Mouse (Mus musculus) thymus, adult 2 months (tissue): ENCODE data around the gene Steap3.

Experiments used
- CTCF ChIP-seq: fragments of 200-500 bp; IDR thresholded peaks from 2 replicates; pipeline ENCODE4 v1.5.1; 2012; ENCODE audit warnings: mild to moderate bottlenecking, control low read depth, low read length, moderate library complexity, borderline replicate concordance; ENCODE audit not compliant: control insufficient read depth, poor library complexity, insufficient read depth; ENCODE audit errors: extremely low read depth
- POLR2A ChIP-seq: fragments of 200-500 bp; IDR thresholded peaks from 2 replicates; pipeline ENCODE4 v1.6.1; 2012; ENCODE audit warnings: mild to moderate bottlenecking, low read length, control low read depth, moderate library complexity; ENCODE audit not compliant: control insufficient read depth, poor library complexity, insufficient read depth; ENCODE audit errors: extremely low read depth

DNA sequence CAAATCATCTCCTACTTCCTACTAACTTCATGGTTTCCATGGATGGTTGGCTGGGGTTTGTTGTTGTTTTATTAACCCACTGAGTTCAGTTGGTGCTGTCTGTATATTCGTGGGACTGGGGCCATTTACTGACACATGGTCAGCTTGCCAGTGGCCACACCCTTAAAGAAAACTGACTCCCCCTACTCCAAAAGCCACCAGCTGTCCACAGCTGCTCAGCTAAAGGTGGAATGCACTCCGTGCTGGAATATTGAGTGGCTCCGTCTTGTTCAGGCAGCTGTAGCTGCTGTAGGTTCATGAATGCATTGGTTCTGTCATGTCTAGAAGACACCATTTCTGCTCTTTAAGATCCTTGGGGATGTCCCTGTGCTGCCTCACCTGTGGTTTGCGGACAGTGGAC is 48.9 kb downstream of the Steap3 start:
- TF ChIP-seq CTCF (no peak), POLR2A (no peak)
